Mouse (Mus musculus) kidney, embryonic 15.5 days (tissue): ENCODE measurements around the gene Nob1. TPM values are rescaled to one million over a fixed set of nuclear protein-coding genes. Genes with fewer than 3 reads are reported as not detected.
A peak's percentile ranks its signal among the peaks of the same experiment; 100 is the strongest.

Experiments
- ATAC-seq: fragments of 200-750 bp; cut with Nextera tagmentation; replicated peaks from 2 replicates; pipeline ENCODE4 v1.8.0; 2017; ENCODE audit warnings: moderate TSS enrichment; ENCODE audit not compliant: low FRiP score
- H3K27ac ChIP-seq: fragments of 300-500 bp; sonication (generic); 2 replicates; pipeline ENCODE4 v1.5.1; 2015; ENCODE audit warnings: mild to moderate bottlenecking, inconsistent platforms
- H3K27me3 ChIP-seq: fragments of 300-500 bp; sonication (generic); 2 replicates; pipeline ENCODE4 v1.6.1; 2015; ENCODE audit warnings: inconsistent platforms
- H3K36me3 ChIP-seq: fragments of 300-500 bp; sonication (generic); 2 replicates; pipeline ENCODE4 v1.6.1; 2015; ENCODE audit warnings: inconsistent platforms
- H3K4me1 ChIP-seq: fragments of 300-500 bp; sonication (generic); 2 replicates; pipeline ENCODE4 v1.6.1; 2015; ENCODE audit warnings: inconsistent platforms
- H3K4me2 ChIP-seq: fragments of 300-500 bp; sonication (generic); 2 replicates; pipeline ENCODE4 v1.6.1; 2015; ENCODE audit warnings: moderate library complexity, mild to moderate bottlenecking, inconsistent platforms
- H3K4me3 ChIP-seq: fragments of 300-500 bp; sonication (generic); replicated peaks from 2 replicates; pipeline ENCODE4 v1.5.1; 2015; ENCODE audit warnings: mild to moderate bottlenecking, inconsistent platforms
- H3K9ac ChIP-seq: fragments of 300-500 bp; sonication (generic); 2 replicates; pipeline ENCODE4 v1.6.1; 2015; ENCODE audit warnings: mild to moderate bottlenecking, inconsistent platforms
- H3K9me3 ChIP-seq: fragments of 300-500 bp; sonication (generic); replicated peaks from 2 replicates; pipeline ENCODE4 v1.6.1; 2016; ENCODE audit warnings: inconsistent platforms
- WGBS: fragments of 180-500 bp; shearing (Covaris S2); methylation state at CpG from one replicate; pipeline ENCODE4 v1.1.7; 2015; ENCODE audit warnings: mixed read lengths; 5-methylcytosine and 5-hydroxymethylcytosine counted together
- polyA plus RNA-seq: library from polyadenylated mRNA; unstranded; fragments of >200 nt; fragmentation: Nextera tagmentation; extraction: Ambion mirVana; gene quantifications from 2 replicates; pipeline ENCODE4 v1.2.1, GENCODE M21; 2015

Gene Nob1
- polyA plus RNA-seq, result 86.1 and 89.0 TPM in 2 replicates

GRCm38 (mm10) chr8:107424597-107425229 lies at the start of gene Nob1:
Gene Nob1 (minus strand): TSS chr8:107425051.
- Histone ChIP-seq H3K4me2 (peak within 1 kb of the TSS; percentile 77), H3K9me3 (no peaks in the 10 kb centered on the region), H3K4me1 (peaks cover 14% of the 10 kb centered on the region), H3K27me3 (no peaks in the 10 kb centered on the region), H3K9ac (peak within 1 kb of the TSS; percentile 84), H3K36me3 (peaks cover 36% of the 10 kb centered on the region), H3K27ac (peak within 1 kb of the TSS; percentile 76), H3K4me3 (peak within 1 kb of the TSS; percentile 88)
- whole genome bisulfite sequencing, result under 1% methylated on average over 50 of the region's 50 CpGs
- ATAC-seq, result peak; percentile 99

- H3K27me3 ChIP-seq, result no peaks in the 10 kb centered on the region
- H3K27ac ChIP-seq, result no peak overlapping the region
- no peaks in the 10 kb centered on the region for H3K9me3 ChIP-seq
- H3K4me2 ChIP-seq, result no peak overlapping the region
- peaks cover 21% of the 10 kb centered on the region for H3K36me3 ChIP-seq
- ATAC-seq, result no peak
- no peak overlapping the region for H3K4me3 ChIP-seq
- no peaks in the 10 kb centered on the region for H3K4me1 ChIP-seq
- no peak overlapping the region for H3K9ac ChIP-seq
- 90% methylated on average over 4 of the region's 4 CpGs for WGBS
Measured at GRCm38 (mm10) chr8:107473369-107473768, 48.5 kb upstream of the Nob1 start.

GRCm38 (mm10) chr8:107472403-107473100 lies 47.7 kb upstream of the Nob1 start:
- Histone ChIP-seq H3K36me3 (peaks cover 23% of the 10 kb centered on the region), H3K9ac (no peak overlapping the region), H3K9me3 (no peaks in the 10 kb centered on the region), H3K4me2 (no peak overlapping the region), H3K4me1 (no peaks in the 10 kb centered on the region), H3K27ac (no peak overlapping the region), H3K4me3 (no peak overlapping the region), H3K27me3 (no peaks in the 10 kb centered on the region)
- no peak for ATAC-seq
- WGBS, result 49% methylated on average over 10 of the region's 10 CpGs

- Histone ChIP-seq H3K9ac (no peak overlapping the region), H3K4me3 (no peak overlapping the region), H3K36me3 (peaks cover 40% of the 10 kb centered on the region), H3K4me2 (no peak overlapping the region), H3K9me3 (no peaks in the 10 kb centered on the region), H3K4me1 (no peaks in the 10 kb centered on the region), H3K27ac (no peak overlapping the region), H3K27me3 (no peaks in the 10 kb centered on the region)
- ATAC-seq, result no peak
- 76% methylated on average over 5 of the region's 5 CpGs for WGBS
Measured at GRCm38 (mm10) chr8:107470302-107470701, 45.5 kb upstream of the Nob1 start.

- no peaks in the 10 kb centered on the region for H3K27me3 ChIP-seq
- H3K4me2 ChIP-seq, result no peak overlapping the region
- H3K9ac ChIP-seq, result no peak overlapping the region
- H3K4me1 ChIP-seq, result no peaks in the 10 kb centered on the region
- WGBS, result 52% methylated on average over 8 of the region's 8 CpGs
- H3K36me3 ChIP-seq, result peaks cover 43% of the 10 kb centered on the region
- no peak overlapping the region for H3K27ac ChIP-seq
- no peak overlapping the region for H3K4me3 ChIP-seq
- no peak for ATAC-seq
- no peaks in the 10 kb centered on the region for H3K9me3 ChIP-seq
Measured at GRCm38 (mm10) chr8:107468811-107469302, 44.0 kb upstream of the Nob1 start.

GRCm38 (mm10) chr8:107466642-107467041 lies 41.8 kb upstream of the Nob1 start:
- no peak for ATAC-seq
- Histone ChIP-seq H3K27ac (no peak overlapping the region), H3K4me3 (no peak overlapping the region), H3K9me3 (no peaks in the 10 kb centered on the region), H3K36me3 (peaks cover 53% of the 10 kb centered on the region), H3K4me2 (no peak overlapping the region), H3K4me1 (no peaks in the 10 kb centered on the region), H3K27me3 (no peaks in the 10 kb centered on the region), H3K9ac (no peak overlapping the region)
- WGBS, result 92% methylated on average over 5 of the region's 5 CpGs

- Histone ChIP-seq H3K36me3 (peaks cover 60% of the 10 kb centered on the region), H3K27ac (no peak overlapping the region), H3K27me3 (no peaks in the 10 kb centered on the region), H3K4me3 (no peak overlapping the region), H3K4me2 (no peak overlapping the region), H3K9me3 (no peaks in the 10 kb centered on the region), H3K9ac (no peak overlapping the region), H3K4me1 (no peaks in the 10 kb centered on the region)
- ATAC-seq, result no peak
- WGBS, result 33% methylated on average over 3 of the region's 3 CpGs
Measured at GRCm38 (mm10) chr8:107465332-107465990, 40.6 kb upstream of the Nob1 start.

- ATAC-seq, result no peak
- no peak overlapping the region for H3K4me2 ChIP-seq
Measured at GRCm38 (mm10) chr8:107462423-107462822, 37.6 kb upstream of the Nob1 start.

GRCm38 (mm10) chr8:107458281-107458680 lies 33.4 kb upstream of the Nob1 start:
- no peak for ATAC-seq
- 92% methylated on average over 6 of the region's 6 CpGs for WGBS
- H3K4me1 ChIP-seq, result no peaks in the 10 kb centered on the region
- no peaks in the 10 kb centered on the region for H3K27me3 ChIP-seq
- no peak overlapping the region for H3K9ac ChIP-seq
- no peak overlapping the region for H3K4me2 ChIP-seq
- H3K9me3 ChIP-seq, result no peaks in the 10 kb centered on the region
- H3K4me3 ChIP-seq, result no peak overlapping the region
- peaks cover 60% of the 10 kb centered on the region for H3K36me3 ChIP-seq
- H3K27ac ChIP-seq, result no peak overlapping the region

More at GRCm38 (mm10) chr8:107462423-107462822, 37.6 kb upstream of the Nob1 start:
- WGBS, result 91% methylated on average over 5 of the region's 5 CpGs
- H3K27ac ChIP-seq, result no peak overlapping the region
- H3K36me3 ChIP-seq, result peaks cover 69% of the 10 kb centered on the region
- no peak overlapping the region for H3K4me3 ChIP-seq
- H3K4me1 ChIP-seq, result no peaks in the 10 kb centered on the region
- H3K27me3 ChIP-seq, result no peaks in the 10 kb centered on the region
- no peaks in the 10 kb centered on the region for H3K9me3 ChIP-seq
- no peak overlapping the region for H3K9ac ChIP-seq

GRCm38 (mm10) chr8:107457725-107458124 lies 32.9 kb upstream of the Nob1 start:
- peaks cover 56% of the 10 kb centered on the region for H3K36me3 ChIP-seq
- H3K9ac ChIP-seq, result no peak overlapping the region
- H3K4me3 ChIP-seq, result no peak overlapping the region
- H3K4me1 ChIP-seq, result no peaks in the 10 kb centered on the region
- no peak overlapping the region for H3K4me2 ChIP-seq
- H3K27ac ChIP-seq, result no peak overlapping the region
- ATAC-seq, result no peak
- H3K27me3 ChIP-seq, result no peaks in the 10 kb centered on the region
- WGBS, result 86% methylated on average over 4 of the region's 4 CpGs
- H3K9me3 ChIP-seq, result no peaks in the 10 kb centered on the region

- no peak for ATAC-seq
- no peak overlapping the region for H3K27ac ChIP-seq
- no peaks in the 10 kb centered on the region for H3K9me3 ChIP-seq
- H3K27me3 ChIP-seq, result no peaks in the 10 kb centered on the region
- H3K4me1 ChIP-seq, result no peaks in the 10 kb centered on the region
- no peak overlapping the region for H3K4me2 ChIP-seq
- H3K9ac ChIP-seq, result no peak overlapping the region
- WGBS, result 6% methylated on average over 3 of the region's 3 CpGs
- H3K4me3 ChIP-seq, result no peak overlapping the region
- H3K36me3 ChIP-seq, result peaks cover 37% of the 10 kb centered on the region
Measured at GRCm38 (mm10) chr8:107455268-107455667, 30.4 kb upstream of the Nob1 start.

GRCm38 (mm10) chr8:107453386-107453785 lies 28.5 kb upstream of the Nob1 start:
- H3K27me3 ChIP-seq, result no peaks in the 10 kb centered on the region
- H3K36me3 ChIP-seq, result peaks cover 26% of the 10 kb centered on the region
- ATAC-seq, result peak; percentile 56; the same call in 1 of the 2 replicates
- no peak overlapping the region for H3K4me2 ChIP-seq
- no peaks in the 10 kb centered on the region for H3K9me3 ChIP-seq
- H3K4me1 ChIP-seq, result peaks cover 10% of the 10 kb centered on the region; the same call in 1 of the 2 replicates
- 87% methylated on average over 11 of the region's 11 CpGs for WGBS
- H3K27ac ChIP-seq, result peak overlapping the region; percentile 23; the same call in 1 of the 2 replicates
- H3K9ac ChIP-seq, result no peak overlapping the region
- H3K4me3 ChIP-seq, result no peak overlapping the region
